Mouse (Mus musculus) neural tube, embryonic 10.5 days (tissue): ENCODE measurements around the gene Ly6g6d.

Source experiments
- DNase-seq: peaks from one replicate; pipeline ENCODE4 v3.0.0-alpha.2; 2017; ENCODE audit warnings: low spot score; ENCODE audit errors: extremely low spot score

Gene Ly6g6d

DNA sequence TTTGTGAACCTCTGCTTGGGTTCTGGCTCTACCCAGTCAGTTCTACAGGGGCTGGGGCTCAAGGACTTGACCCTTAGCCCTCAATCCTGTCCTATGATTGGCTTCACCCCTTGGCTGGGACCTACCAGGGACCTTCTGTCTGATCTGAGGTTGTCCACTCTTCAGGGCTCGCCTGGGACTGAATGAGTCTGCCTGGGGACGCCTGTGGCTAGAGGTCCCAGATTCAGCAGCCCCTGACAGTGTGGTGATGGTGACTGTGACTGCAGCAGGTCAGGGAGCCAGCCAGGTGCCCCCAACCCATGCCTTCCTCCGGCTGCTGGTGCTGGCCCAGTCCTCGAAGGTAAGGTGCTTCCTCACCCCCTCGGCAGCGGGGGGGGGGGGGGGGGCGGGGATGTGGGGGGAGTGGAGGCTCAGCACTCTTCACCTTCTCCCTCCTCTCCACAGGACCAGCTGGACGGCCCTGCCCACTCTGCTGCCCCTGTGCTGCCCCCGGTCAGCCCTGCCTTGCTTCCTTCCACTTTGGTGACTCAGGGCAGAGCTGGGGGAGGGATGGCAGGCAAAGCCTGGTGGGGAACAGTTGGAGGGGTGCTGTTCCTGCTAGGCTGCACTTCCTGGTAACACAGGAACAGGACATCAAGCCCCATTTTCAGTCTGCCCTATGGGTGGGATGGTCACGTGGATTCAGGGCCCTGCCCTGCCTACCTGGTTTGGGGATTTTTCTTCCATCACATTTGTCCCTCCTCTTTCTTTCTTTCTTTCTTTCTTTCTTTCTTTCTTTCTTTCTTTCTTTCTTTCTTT is 53.0 kb downstream of the Ly6g6d start:
- DNase-seq, result no peak

- no peak for DNase-seq
Measured at GRCm38 (mm10) chr17:35024261-35024660, 53.6 kb downstream of the Ly6g6d start.

DNA sequence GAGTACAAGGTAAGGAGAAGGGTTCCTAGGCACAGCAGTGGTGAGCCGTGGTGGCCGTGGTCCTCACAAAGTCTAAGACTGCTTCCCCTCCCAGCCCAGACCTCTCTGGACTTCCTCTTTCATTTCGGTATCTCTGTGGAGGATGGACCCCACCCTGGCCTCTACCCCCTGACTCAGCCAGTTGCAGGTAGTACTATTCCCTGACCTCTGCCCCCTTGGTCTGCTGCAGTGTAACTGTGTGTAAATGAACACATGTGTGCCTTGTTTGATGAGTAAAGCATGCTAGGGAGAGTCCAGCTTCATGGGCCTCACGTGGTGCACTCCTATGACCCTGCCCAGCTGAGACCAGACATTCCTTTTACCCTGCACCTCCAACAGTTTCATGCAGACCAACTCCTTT is 54.1 kb downstream of the Ly6g6d start:
- no peak for DNase-seq

GRCm38 (mm10) chr17:35023221-35023620 is 54.6 kb downstream of the Ly6g6d start:
- no peak for DNase-seq

DNA sequence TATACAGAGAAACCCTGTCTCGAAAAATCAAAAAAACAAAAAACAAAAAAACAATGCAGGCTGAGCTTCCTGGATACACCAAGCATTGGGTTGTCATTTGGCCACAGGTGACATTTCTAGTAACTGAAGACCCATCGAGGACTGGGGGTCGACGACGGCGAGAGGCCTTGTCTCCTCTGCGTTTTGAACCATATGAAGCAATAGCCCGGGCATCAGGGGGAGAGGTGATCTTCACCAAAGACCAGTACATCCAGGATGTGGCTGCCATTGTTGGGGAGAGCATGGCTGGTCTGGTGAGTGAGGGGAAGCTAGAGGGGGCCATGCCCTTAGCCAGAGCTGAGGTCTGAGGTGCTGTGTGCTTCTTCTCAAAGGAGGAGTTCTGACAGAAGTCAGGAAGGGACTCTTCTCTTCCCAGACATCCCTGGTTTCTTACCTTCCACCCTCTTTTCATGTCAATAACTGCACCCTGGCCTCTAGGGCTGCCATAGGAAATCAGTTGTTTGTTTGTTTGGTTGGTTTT is 55.3 kb downstream of the Ly6g6d start:
- no peak for DNase-seq

DNA sequence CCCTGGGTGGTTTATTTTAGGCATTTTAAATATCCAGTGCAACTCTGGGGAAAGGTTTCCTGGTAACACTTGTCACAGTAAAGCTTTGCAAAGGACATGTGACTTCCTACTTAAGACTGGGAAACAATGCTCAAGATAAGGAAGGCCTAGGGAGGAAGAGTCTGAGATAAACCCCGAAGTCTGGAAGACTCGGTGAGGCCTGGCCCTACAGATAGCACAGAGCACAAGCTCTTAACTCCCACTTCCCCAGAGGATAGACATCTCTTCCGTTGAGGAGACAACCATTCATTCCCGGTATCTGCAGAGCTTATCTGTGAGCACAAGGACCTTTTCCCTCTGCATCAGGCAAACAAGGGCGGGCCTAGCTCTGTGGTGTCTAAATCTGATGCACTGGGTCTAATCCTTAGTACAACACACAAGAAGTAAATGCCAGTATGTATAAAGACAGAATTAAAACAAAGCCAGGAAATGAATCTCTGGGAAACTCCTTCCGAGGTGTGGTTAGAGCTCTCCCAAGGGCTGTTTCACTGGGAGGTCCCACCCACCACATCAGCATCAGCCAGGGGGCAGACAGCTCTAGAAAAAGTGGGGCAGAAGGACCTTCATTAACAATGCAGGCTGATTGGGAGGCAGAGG is 55.9 kb downstream of the Ly6g6d start:
- no peak for DNase-seq
